Mouse (Mus musculus) heart, postnatal 36 days (tissue): ENCODE measurements around the gene Cd27. TPM values are rescaled to one million over a fixed set of nuclear protein-coding genes. Genes with fewer than 3 reads are reported as not detected.
A peak's percentile ranks its signal among the peaks of the same experiment; 100 is the strongest.

Source experiments
- DNase-seq, 2 experiments: peaks; one replicate each; pipeline ENCODE4 v3.0.0; 2021 to 2022
- intact Hi-C: fragments of 180-260 bp; cut with DNase I; formaldehyde crosslinking; loops from one replicate; pipeline ENCODE4 v1.15.1; 2025
- microRNA-seq, 2 experiments: library from miRNA; unstranded; fragments of <30 nt; microRNA quantifications; one replicate each; pipeline ENCODE4 v1.2.0; 2021; ENCODE audit warnings: borderline number of aligned reads in 2 of 2
- total RNA-seq, 2 experiments: library from RNA; stranded (reverse); gene quantifications; 2 replicates each; pipeline ENCODE4 v1.2.3; 2021

The Cd27 gene
- total RNA-seq, 2 experiments from 2014 or later, result 0.49 TPM; not detected in 1

GRCm38 (mm10) chr6:125216898-125217297 is 19.9 kb downstream of the Cd27 start:
- no peak for DNase-seq
- intact Hi-C loops, result loop anchor here (5.0 kb wide), 1 partner anchor 150 kb away; no protein-coding TSS in a partner anchor

- peak; percentile 91 to 93 for DNase-seq
- intact Hi-C loops, result loop anchor here (5.0 kb wide), 1 partner anchor 152 kb away; no protein-coding TSS in a partner anchor
These were observed 21.5 kb downstream of the Cd27 start, which contains the start of gene Vamp1 for GRCm38 (mm10) chr6:125215148-125215954. Vamp1 (plus strand) TSS chr6:125215551.

- no peak for DNase-seq
- intact Hi-C loops, result no loop called here
These were observed 23.1 kb downstream of the Cd27 start for GRCm38 (mm10) chr6:125213715-125214114.

- intact Hi-C loops, result no loop called here
- no peak for DNase-seq
These were observed 23.7 kb downstream of the Cd27 start for GRCm38 (mm10) chr6:125213129-125213528.

GRCm38 (mm10) chr6:125212621-125213020 is 24.2 kb downstream of the Cd27 start:
- intact Hi-C loops, result no loop called here
- DNase-seq, result no peak

- intact Hi-C loops, result no loop called here
- no peak for DNase-seq
These were observed 26.4 kb downstream of the Cd27 start for GRCm38 (mm10) chr6:125210436-125210835.

GRCm38 (mm10) chr6:125197166-125197565 is 39.6 kb downstream of the Cd27 start:
- intact Hi-C loops, result no loop called here

GRCm38 (mm10) chr6:125196301-125196700 is 40.5 kb downstream of the Cd27 start:
- no peak for DNase-seq
- intact Hi-C loops, result no loop called here

More at GRCm38 (mm10) chr6:125197166-125197565, 39.6 kb downstream of the Cd27 start:
- no peak for DNase-seq

- intact Hi-C loops, result no loop called here
- DNase-seq, result no peak
These were observed 41.2 kb downstream of the Cd27 start for GRCm38 (mm10) chr6:125195541-125196075.

GRCm38 (mm10) chr6:125193390-125193789 is 43.4 kb downstream of the Cd27 start:
- intact Hi-C loops, result loop anchor here (2.0 kb wide), 1 partner anchor 25 kb away; no protein-coding TSS in a partner anchor
- DNase-seq, result no peak

GRCm38 (mm10) chr6:125192841-125193240 is 44.0 kb downstream of the Cd27 start:
- no peak for DNase-seq
- intact Hi-C loops, result loop anchor here (2.0 kb wide), 1 partner anchor 26 kb away; no protein-coding TSS in a partner anchor

- intact Hi-C loops, result loop anchor here (2.0 kb wide), 1 partner anchor 27 kb away; no protein-coding TSS in a partner anchor
These were observed 44.6 kb downstream of the Cd27 start for GRCm38 (mm10) chr6:125192016-125192714.

GRCm38 (mm10) chr6:125191332-125192015 is 45.3 kb downstream of the Cd27 start, which contains the start of the genes Ncapd2 and Mrpl51:
Ncapd2 (minus strand) TSS chr6:125191701.
Mrpl51 (plus strand) TSS chr6:125191801.
- DNase-seq, result peak; percentile 95 to 97
- intact Hi-C loops, result loop anchor here (2.0 kb wide), 2 partner anchors 23 to 27 kb away; no protein-coding TSS in a partner anchor

More at GRCm38 (mm10) chr6:125192016-125192714, 44.6 kb downstream of the Cd27 start:
- peak; percentile 88 to 90 for DNase-seq

- intact Hi-C loops, result loop anchor here (2.0 kb wide), 1 partner anchor 22 kb away; no protein-coding TSS in a partner anchor
- DNase-seq, result no peak
These were observed 46.0 kb downstream of the Cd27 start for GRCm38 (mm10) chr6:125190816-125191215.

- no peak for DNase-seq
- intact Hi-C loops, result no loop called here
These were observed 50.6 kb downstream of the Cd27 start for GRCm38 (mm10) chr6:125186203-125186602.

Small RNA genes lying within 50 kb of the gene (microRNA-seq; reads per million reads assigned to microRNA genes)
- 0.72 to 2.7 reads per million in 2 experiments for gene Mir3098
- gene Mir8113, result 0 reads per million in 2 experiments

Other genes with a start within 250 kb of the Cd27 start
- gene Pianp, start 240.3 kb downstream of the Cd27 start, total RNA-seq, result 1 to 10 TPM in 1 of 2 experiments, under 1 TPM in 1; 0.81 to 1.0 TPM
- 10 to 100 TPM; 19.6 to 21.6 TPM for gene Zfp384, start 227.9 kb downstream of the Cd27 start, total RNA-seq
- 10 to 100 TPM; 30.5 to 34.4 TPM for gene Ing4, start 197.2 kb downstream of the Cd27 start, total RNA-seq
- 1 to 10 TPM; 1.7 to 2.1 TPM for gene Acrbp, start 187.3 kb downstream of the Cd27 start, total RNA-seq
- gene Lpar5, start 169.1 kb downstream of the Cd27 start, total RNA-seq, result under 1 TPM in 1 of 2 experiments, not detected in 1; 0.24 TPM
- 100 to 1,000 TPM; 118 to 127 TPM for gene Chd4, start 141.0 kb downstream of the Cd27 start, total RNA-seq
- 10 to 100 TPM; 20.3 to 21.0 TPM for gene Nop2, start 105.1 kb downstream of the Cd27 start, total RNA-seq
- 1 to 10 TPM; 6.6 to 9.4 TPM for gene Iffo1, start 91.8 kb downstream of the Cd27 start, total RNA-seq
- gene Gapdh, start 70.5 kb downstream of the Cd27 start, total RNA-seq, result 1,000 to 10,000 TPM; 4,473 to 4,723 TPM
- gene Ncapd2, start 45.3 kb downstream of the Cd27 start, total RNA-seq, result 10 to 100 TPM; 20.8 to 25.3 TPM
- 100 to 1,000 TPM; 308 to 334 TPM for gene Mrpl51, start 45.2 kb downstream of the Cd27 start, total RNA-seq
- 1 to 10 TPM; 5.0 to 6.5 TPM for gene Vamp1, start 21.5 kb downstream of the Cd27 start, total RNA-seq
- 1 to 10 TPM; 4.4 to 5.1 TPM for gene Tapbpl, start 5.2 kb downstream of the Cd27 start, total RNA-seq
- not detected for gene Tuba3a, start 49.0 kb upstream of the Cd27 start, total RNA-seq
- 10 to 100 TPM; 28.8 to 31.3 TPM for gene Ltbr, start 76.9 kb upstream of the Cd27 start, total RNA-seq
- gene Scnn1a, start 83.6 kb upstream of the Cd27 start, total RNA-seq, result 1 to 10 TPM in 1 of 2 experiments, under 1 TPM in 1; 0.46 to 1.1 TPM
- 10 to 100 TPM; 59.6 to 63.7 TPM for gene Tnfrsf1a, start 112.4 kb upstream of the Cd27 start, total RNA-seq
- gene Plekhg6, start 143.8 kb upstream of the Cd27 start, total RNA-seq, result not detected